Mouse (Mus musculus) neural tube, embryonic 15.5 days (tissue): Measurements from ENCODE around the gene Fam189a1. TPM values are rescaled to one million over a fixed set of nuclear protein-coding genes. Genes with fewer than 3 reads are reported as not detected.

Experiments
- ATAC-seq: fragments of 200-750 bp; cut with Nextera tagmentation; 2 replicates; pipeline ENCODE4 v1.8.0; 2017; ENCODE audit warnings: mild to moderate bottlenecking, moderate TSS enrichment, moderate library complexity; ENCODE audit not compliant: low FRiP score
- H3K27ac ChIP-seq: fragments of 300-500 bp; sonication (generic); replicated peaks from 2 replicates; pipeline ENCODE4 v1.5.1; 2015; ENCODE audit warnings: mild to moderate bottlenecking, inconsistent platforms
- H3K27me3 ChIP-seq: fragments of 300-500 bp; sonication (generic); replicated peaks from 2 replicates; pipeline ENCODE4 v1.6.1; 2015; ENCODE audit warnings: inconsistent platforms
- H3K36me3 ChIP-seq: fragments of 300-500 bp; sonication (generic); 2 replicates; pipeline ENCODE4 v1.6.1; 2015; ENCODE audit warnings: inconsistent platforms
- H3K4me1 ChIP-seq: fragments of 300-500 bp; sonication (generic); 2 replicates; pipeline ENCODE4 v1.6.1; 2015; ENCODE audit warnings: inconsistent platforms
- H3K4me2 ChIP-seq: fragments of 300-500 bp; sonication (generic); 2 replicates; pipeline ENCODE4 v1.6.1; 2015; ENCODE audit warnings: inconsistent platforms, mild to moderate bottlenecking, moderate library complexity
- H3K4me3 ChIP-seq: fragments of 300-500 bp; sonication (generic); replicated peaks from 2 replicates; pipeline ENCODE4 v1.5.1; 2015; ENCODE audit warnings: mild to moderate bottlenecking, inconsistent platforms
- H3K9ac ChIP-seq: fragments of 300-500 bp; sonication (generic); replicated peaks from 2 replicates; pipeline ENCODE4 v1.6.1; 2015; ENCODE audit warnings: mild to moderate bottlenecking, inconsistent platforms
- H3K9me3 ChIP-seq: fragments of 300-500 bp; sonication (generic); replicated peaks from 2 replicates; pipeline ENCODE4 v1.6.1; 2016; ENCODE audit warnings: inconsistent platforms
- WGBS: fragments of 180-500 bp; shearing (Covaris S2); methylation state at CpG from one replicate; pipeline ENCODE4 v1.1.7; 2015; ENCODE audit warnings: mixed read lengths; 5-methylcytosine and 5-hydroxymethylcytosine counted together
- polyA plus RNA-seq: library from polyadenylated mRNA; unstranded; fragments of >200 nt; fragmentation: Nextera tagmentation; extraction: Ambion mirVana; gene quantifications from 2 replicates; pipeline ENCODE4 v1.2.1, GENCODE M21; 2015

Fam189a1 gene
- polyA plus RNA-seq, 1 experiment from 2014 or later = 13.4 TPM

GRCm38 (mm10) chr7:65064638-65065037 lies 91.7 kb downstream of the Fam189a1 start:
- H3K9ac ChIP-seq = no peak overlapping the region
- no peak overlapping the region for H3K4me2 ChIP-seq
- H3K4me3 ChIP-seq = no peak overlapping the region
- 21% methylated on average over 5 of the region's 5 CpGs for WGBS
- H3K4me1 ChIP-seq = 0 out of 2 replicates have a peak, but pooled peaks cover 5% of the 10 kb centered on the region
- no peak for ATAC-seq
- H3K27ac ChIP-seq = no peak overlapping the region
- no peaks in the 10 kb centered on the region for H3K27me3 ChIP-seq
- no peaks in the 10 kb centered on the region for H3K36me3 ChIP-seq
- H3K9me3 ChIP-seq = no peaks in the 10 kb centered on the region

DNA sequence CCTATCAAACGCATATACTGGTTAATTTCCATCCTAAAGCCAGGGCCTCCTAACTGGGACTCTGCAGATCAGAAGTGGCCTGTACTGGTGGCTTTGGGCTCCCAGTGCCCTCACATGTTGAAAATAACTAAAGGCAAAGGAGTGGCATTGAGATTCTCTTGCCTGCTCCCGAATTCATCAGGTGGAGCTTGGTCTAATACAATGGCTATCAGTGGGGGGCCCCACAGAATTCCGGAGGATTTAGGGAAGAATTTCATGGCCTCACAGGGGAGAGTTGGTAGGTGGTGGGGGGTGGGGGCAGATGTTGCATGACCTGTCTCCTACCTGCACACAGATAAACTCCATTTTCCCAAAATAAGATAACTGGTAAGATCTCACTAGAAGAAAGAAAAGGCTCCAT lies 92.3 kb downstream of the Fam189a1 start:
- no peak overlapping the region for H3K4me2 ChIP-seq
- 19% methylated on average over 3 of the region's 3 CpGs for WGBS
- no peaks in the 10 kb centered on the region for H3K9me3 ChIP-seq
- no peak for ATAC-seq
- no peaks in the 10 kb centered on the region for H3K27me3 ChIP-seq
- 0 out of 2 replicates have a peak, but pooled peaks cover 9% of the 10 kb centered on the region for H3K4me1 ChIP-seq
- no peak overlapping the region for H3K4me3 ChIP-seq
- H3K9ac ChIP-seq = no peak overlapping the region
- no peaks in the 10 kb centered on the region for H3K36me3 ChIP-seq
- H3K27ac ChIP-seq = no peak overlapping the region

DNA sequence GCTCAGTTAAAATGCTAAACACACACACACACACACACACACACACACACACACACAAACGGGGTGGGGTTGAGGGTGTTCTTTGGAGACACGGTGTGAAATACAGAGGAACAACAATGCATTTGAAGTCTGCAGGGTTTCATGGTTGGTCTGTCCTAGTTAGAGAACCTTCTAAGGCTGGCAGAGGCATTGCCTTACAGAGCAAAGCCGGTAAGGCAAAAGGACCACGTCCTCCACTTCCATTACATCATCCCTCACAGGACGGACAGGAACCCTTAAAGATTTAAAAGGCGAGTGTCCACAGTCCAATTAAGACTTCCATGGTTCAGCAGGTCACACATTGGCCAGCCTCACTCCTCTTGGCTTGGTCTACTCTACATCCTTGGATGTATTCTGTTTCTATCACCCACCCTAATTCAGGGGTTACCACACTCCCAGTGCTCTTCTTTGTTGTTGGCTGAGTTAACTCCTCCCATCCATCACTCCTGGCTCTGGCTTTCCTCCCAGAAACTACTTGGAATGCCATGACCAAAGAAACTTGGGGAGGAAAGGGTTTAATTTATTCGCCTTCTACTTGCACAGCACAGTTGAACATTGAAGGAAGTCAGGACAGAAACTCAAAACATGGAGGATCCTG lies 96.1 kb downstream of the Fam189a1 start:
- Histone ChIP-seq H3K9ac (no peak overlapping the region), H3K27me3 (no peaks in the 10 kb centered on the region), H3K27ac (no peak overlapping the region), H3K4me1 (0 out of 2 replicates have a peak, but pooled peaks cover 9% of the 10 kb centered on the region), H3K36me3 (no peaks in the 10 kb centered on the region), H3K9me3 (no peaks in the 10 kb centered on the region), H3K4me3 (no peak overlapping the region), H3K4me2 (no peak overlapping the region)
- peak; percentile 68 for ATAC-seq
- 64% methylated on average over 7 of the region's 7 CpGs for WGBS

- Histone ChIP-seq H3K27me3 (no peaks in the 10 kb centered on the region), H3K9me3 (no peaks in the 10 kb centered on the region), H3K36me3 (no peaks in the 10 kb centered on the region), H3K4me2 (no peak overlapping the region), H3K4me1 (0 out of 2 replicates have a peak, but pooled peaks cover 7% of the 10 kb centered on the region), H3K27ac (no peak overlapping the region), H3K4me3 (no peak overlapping the region), H3K9ac (no peak overlapping the region)
- no peak for ATAC-seq
- 53% methylated on average over 6 of the region's 6 CpGs for WGBS
These were observed 99.5 kb downstream of the Fam189a1 start for GRCm38 (mm10) chr7:65056864-65057263.

DNA sequence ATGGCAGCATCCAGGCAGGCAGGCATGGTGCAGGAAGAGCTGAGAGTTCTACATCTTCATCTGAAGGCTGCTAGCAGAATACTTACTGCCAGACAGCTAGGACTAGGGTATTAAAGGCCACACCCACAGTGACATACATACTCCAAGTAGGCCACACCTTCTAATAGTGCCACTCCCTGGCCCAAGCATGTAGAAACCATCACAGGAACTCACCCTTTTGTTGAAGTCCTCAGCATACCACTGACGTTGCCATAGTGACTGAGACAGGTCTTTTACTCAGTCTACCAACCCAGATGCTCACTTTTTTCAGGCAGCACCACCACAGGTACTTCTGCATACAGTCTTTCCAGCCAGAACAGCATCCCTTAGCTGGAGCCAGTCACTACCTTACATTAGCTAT lies 104.4 kb downstream of the Fam189a1 start:
- WGBS = 78% methylated on average over 1 of the region's 1 CpGs

DNA sequence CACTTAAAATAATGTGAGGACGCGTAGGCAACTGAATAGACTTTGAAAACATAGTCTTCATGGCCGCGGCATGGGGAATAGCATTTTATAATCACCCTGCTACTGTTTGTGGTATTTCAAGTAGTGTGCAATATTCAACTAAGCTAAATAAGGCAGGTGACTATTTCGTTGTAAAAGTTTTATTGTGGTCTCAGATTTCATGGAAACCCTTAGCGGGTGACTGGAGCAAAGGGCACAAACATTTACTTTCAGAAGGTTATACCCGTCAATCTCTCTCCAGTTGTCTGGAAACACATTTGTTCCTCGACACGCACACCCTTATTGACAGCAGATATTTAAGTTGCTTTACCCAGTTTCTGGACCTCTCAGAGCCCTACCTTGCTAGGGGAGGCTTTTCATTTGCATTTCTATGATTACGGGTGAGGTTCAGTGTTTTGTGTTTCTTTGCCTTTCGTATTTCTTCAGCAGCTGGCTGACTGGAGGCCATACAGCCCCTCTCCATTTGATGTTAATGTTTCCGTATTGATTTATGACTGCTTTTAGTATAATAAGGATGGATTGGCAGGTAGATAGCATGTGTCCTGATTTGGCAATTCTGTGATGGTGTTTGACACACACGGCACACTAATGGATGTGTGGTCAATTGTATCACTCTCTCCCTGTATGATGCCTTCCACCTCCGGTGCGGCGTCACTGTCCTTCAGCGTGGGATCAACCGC lies 107.0 kb downstream of the Fam189a1 start:
- Histone ChIP-seq H3K27me3 (no peaks in the 10 kb centered on the region), H3K4me1 (peaks cover 27% of the 10 kb centered on the region), H3K4me3 (no peak overlapping the region), H3K9me3 (no peaks in the 10 kb centered on the region), H3K36me3 (no peaks in the 10 kb centered on the region), H3K4me2 (no peak overlapping the region), H3K27ac (no peak overlapping the region), H3K9ac (no peak overlapping the region)
- ATAC-seq = no peak
- WGBS = 78% methylated on average over 18 of the region's 18 CpGs

More for the DNA sequence above, 104.4 kb downstream of the Fam189a1 start:
- Histone ChIP-seq H3K4me3 (no peak overlapping the region), H3K4me1 (peaks cover 14% of the 10 kb centered on the region), H3K36me3 (no peaks in the 10 kb centered on the region), H3K27ac (no peak overlapping the region), H3K9ac (no peak overlapping the region), H3K9me3 (no peaks in the 10 kb centered on the region), H3K27me3 (no peaks in the 10 kb centered on the region), H3K4me2 (no peak overlapping the region)
- ATAC-seq = no peak

DNA sequence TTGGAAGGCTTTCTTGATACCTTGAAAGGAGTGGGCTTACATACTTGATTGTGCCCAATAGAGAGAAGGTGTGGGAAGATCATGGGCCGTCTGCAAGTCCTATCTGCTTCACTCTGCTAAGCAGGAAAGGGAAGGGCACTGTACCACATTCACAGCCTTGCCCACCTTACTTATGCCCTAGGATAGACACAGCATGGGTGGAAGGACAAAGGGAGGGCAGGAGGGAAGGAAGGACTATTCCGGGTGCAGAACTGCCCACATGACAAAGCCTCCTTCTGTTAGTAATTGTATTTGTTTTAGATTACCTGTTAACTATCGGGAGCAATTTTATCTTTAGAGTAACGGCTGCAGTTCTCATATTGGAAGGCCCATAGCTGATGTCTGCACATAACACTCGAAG lies 108.7 kb downstream of the Fam189a1 start:
- H3K9ac ChIP-seq = no peak overlapping the region
- H3K4me3 ChIP-seq = no peak overlapping the region
- H3K36me3 ChIP-seq = no peaks in the 10 kb centered on the region
- ATAC-seq = no peak
- no peaks in the 10 kb centered on the region for H3K27me3 ChIP-seq
- WGBS = 51% methylated on average over 5 of the region's 5 CpGs
- no peak overlapping the region for H3K4me2 ChIP-seq
- H3K4me1 ChIP-seq = peaks cover 34% of the 10 kb centered on the region
- no peaks in the 10 kb centered on the region for H3K9me3 ChIP-seq
- no peak overlapping the region for H3K27ac ChIP-seq

DNA sequence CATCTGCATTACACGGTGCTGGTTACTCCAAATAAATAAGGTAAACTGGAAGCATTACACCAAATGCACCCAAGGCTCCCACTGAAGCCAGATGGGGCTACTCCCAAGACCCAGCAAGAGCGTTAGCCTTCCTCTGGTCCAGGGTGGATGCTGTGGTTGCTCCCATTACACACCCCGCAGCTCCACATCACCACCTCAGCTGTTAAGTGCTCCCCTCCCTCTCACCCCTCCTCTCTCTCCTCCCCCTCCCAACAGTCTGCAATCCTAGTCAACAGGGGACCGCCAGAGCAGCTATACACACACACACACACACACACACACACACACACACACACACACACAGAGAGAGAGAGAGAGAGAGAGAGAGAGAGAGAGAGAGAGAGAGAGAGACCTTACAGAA lies 109.7 kb downstream of the Fam189a1 start:
- Histone ChIP-seq H3K27ac (no peak overlapping the region), H3K4me2 (no peak overlapping the region), H3K4me1 (peaks cover 34% of the 10 kb centered on the region), H3K9ac (no peak overlapping the region), H3K9me3 (no peaks in the 10 kb centered on the region), H3K4me3 (no peak overlapping the region), H3K27me3 (no peaks in the 10 kb centered on the region), H3K36me3 (no peaks in the 10 kb centered on the region)
- no peak for ATAC-seq
- WGBS = 26% methylated on average over 4 of the region's 4 CpGs

- H3K4me3 ChIP-seq = no peak overlapping the region
- no peak overlapping the region for H3K4me2 ChIP-seq
These were observed 112.1 kb downstream of the Fam189a1 start for GRCm38 (mm10) chr7:65044280-65044679.

GRCm38 (mm10) chr7:65041106-65041505 lies 115.3 kb downstream of the Fam189a1 start:
- Histone ChIP-seq H3K9ac (no peak overlapping the region), H3K4me3 (no peak overlapping the region), H3K4me1 (peaks cover 15% of the 10 kb centered on the region), H3K27me3 (no peaks in the 10 kb centered on the region), H3K36me3 (no peaks in the 10 kb centered on the region), H3K9me3 (no peaks in the 10 kb centered on the region), H3K27ac (no peak overlapping the region), H3K4me2 (no peak overlapping the region)
- no peak for ATAC-seq
- WGBS = 94% methylated on average over 7 of the region's 7 CpGs

More at GRCm38 (mm10) chr7:65044280-65044679, 112.1 kb downstream of the Fam189a1 start:
- Histone ChIP-seq H3K4me1 (peaks cover 34% of the 10 kb centered on the region), H3K27me3 (no peaks in the 10 kb centered on the region), H3K36me3 (no peaks in the 10 kb centered on the region), H3K9ac (no peak overlapping the region), H3K27ac (no peak overlapping the region), H3K9me3 (no peaks in the 10 kb centered on the region)
- WGBS = 64% methylated on average over 6 of the region's 6 CpGs
- ATAC-seq = no peak

DNA sequence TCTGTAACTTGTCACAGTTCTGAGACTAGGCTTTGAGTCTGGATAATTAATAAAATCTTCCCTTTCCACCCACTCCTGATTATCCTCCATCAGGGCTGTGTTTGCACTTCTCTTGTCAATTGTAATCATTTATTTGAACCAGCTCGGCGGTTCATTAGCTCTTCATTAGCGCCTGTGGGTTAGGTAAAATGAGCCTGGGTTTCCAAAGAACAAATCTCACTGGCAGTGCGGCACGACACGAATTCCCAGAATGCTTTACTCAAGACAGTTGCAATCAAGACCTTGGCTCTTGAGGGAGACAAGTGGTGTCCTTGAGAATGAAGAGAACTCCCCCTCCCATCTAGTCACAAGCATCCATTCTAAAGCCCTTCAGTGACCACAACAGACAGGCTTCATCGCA lies 124.6 kb downstream of the Fam189a1 start:
- peaks cover 4% of the 10 kb centered on the region; the same call in 1 of the 2 replicates for H3K4me1 ChIP-seq
- no peak overlapping the region for H3K4me2 ChIP-seq
- H3K4me3 ChIP-seq = no peak overlapping the region
- ATAC-seq = no peak
- H3K27me3 ChIP-seq = no peaks in the 10 kb centered on the region
- H3K27ac ChIP-seq = no peak overlapping the region
- WGBS = 65% methylated on average over 7 of the region's 7 CpGs
- no peak overlapping the region for H3K9ac ChIP-seq
- H3K36me3 ChIP-seq = no peaks in the 10 kb centered on the region
- no peaks in the 10 kb centered on the region for H3K9me3 ChIP-seq

DNA sequence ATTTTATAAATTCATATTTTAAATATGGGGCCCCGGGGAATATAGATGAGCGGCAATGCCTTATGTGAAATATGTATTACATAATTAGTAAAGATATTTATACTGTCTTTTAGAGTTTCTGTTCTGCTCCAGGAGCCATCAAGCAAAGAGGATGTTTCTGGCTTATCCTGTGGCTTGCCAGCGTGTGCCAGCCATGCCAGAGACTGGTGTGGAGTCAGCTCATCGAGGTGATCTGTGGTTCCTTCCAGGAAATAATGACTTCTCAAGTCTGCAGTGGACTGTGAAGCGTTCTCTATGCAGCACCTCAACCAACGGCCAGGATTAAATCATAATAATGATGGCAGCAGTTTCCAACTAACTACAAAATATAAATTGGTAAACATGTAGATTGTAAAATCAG lies 125.2 kb downstream of the Fam189a1 start:
- Histone ChIP-seq H3K4me3 (no peak overlapping the region), H3K4me1 (peaks cover 4% of the 10 kb centered on the region; the same call in 1 of the 2 replicates), H3K27me3 (no peaks in the 10 kb centered on the region), H3K9ac (no peak overlapping the region), H3K9me3 (no peaks in the 10 kb centered on the region), H3K36me3 (no peaks in the 10 kb centered on the region), H3K4me2 (no peak overlapping the region), H3K27ac (no peak overlapping the region)
- 69% methylated on average over 6 of the region's 6 CpGs for WGBS
- no peak for ATAC-seq
